Mouse (Mus musculus) ovary, postnatal 36 days (tissue): ENCODE measurements around the gene Tbc1d5.

ENCODE experiments used
- DNase-seq: peaks from one replicate; pipeline ENCODE4 v3.0.0; 2022; ENCODE audit warnings: low spot score, mixed read lengths

The Tbc1d5 gene

DNA sequence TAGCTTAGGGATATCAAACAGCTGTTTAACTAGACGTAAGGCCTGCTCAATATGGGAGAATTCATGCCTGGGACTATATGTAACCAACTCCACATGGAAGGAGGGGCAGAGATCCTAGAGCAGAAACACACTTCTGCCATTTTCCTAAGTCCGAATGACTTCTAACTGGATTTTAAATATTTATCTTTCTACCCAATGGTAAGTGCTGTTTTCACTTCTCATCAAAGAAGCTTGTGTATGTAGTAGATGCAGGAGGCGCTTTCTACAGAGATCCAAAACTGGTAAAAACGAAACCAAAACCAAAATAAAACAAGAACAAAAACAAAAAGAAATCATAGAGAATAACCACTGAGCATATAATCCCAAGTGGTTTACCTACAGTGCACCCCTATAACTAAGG lies 299.2 kb downstream of the Tbc1d5 start:
- no peak for DNase-seq

DNA sequence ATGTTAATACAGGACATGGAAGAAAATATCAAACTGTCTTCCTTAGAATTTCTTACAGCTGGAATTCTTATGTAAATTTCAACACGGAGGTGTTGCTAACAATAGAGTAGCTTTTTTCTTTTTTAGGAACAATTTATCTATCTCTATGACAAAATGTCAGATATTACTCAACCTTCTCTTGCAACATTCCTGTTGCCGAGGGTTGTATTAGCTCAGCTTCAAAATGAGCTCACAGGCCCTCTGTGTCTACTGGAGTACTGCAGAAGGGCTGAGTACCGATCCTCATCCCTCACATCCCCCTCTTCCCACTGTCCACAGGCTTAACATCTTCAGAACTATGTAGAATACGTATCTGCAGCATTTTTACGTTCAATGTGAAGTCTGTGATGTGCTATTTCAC lies 302.7 kb downstream of the Tbc1d5 start:
- no peak for DNase-seq

DNA sequence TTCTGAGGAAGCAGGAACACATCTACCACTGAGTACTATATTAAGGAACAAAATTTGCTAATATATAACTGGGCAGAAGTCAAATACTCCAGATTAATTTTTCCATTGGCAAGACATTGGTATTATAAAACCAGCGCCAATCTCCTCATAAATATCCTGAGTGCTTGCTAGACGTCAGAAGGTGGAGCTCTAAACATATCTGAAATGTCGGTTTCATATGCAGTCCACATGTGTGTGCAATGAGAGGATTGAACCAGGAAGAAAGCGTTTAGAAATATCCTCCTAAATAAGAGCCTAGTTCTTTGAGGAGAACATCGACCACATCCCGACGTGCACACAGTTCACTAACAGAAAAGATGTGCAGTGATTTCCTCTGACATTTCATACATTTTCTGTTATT lies 305.1 kb downstream of the Tbc1d5 start:
- DNase-seq = no peak

DNA sequence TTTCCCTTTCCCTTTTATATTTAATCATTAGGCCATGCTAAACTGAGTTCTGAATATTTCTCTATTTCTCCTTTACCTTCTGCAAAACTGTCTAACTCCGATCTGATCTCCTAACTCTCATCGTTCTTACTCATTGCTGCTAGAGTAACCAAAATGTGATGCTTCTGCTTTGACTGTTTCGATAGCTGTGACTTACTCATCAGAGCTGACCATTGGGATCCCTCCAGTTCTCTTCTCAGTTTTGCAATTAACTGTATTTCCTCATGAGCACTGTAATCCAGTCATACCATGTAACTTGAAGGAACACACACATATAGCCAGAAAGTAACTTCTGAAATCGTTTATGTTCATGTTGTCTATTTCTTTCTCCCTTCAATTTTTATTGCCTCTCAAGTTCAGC lies 306.6 kb downstream of the Tbc1d5 start:
- DNase-seq = no peak

DNA sequence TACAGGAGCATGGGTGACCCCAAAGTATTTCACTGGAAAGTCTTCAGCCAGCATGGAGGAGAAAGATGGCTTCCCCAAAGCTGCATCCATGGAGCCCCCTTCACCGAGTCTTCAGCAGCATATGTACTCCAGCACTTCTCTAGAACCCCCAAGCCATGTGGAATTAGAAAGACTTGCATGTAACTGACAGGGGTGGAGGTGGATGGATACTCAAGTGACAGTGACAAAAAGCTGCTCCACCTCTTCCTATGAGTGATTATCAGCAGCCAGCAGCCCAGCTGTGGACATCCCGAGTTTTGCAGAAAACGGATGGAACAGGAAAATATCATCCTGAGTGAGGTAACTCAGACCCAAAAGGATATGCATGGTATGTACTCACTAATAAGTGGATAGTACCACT lies 311.9 kb downstream of the Tbc1d5 start:
- DNase-seq = no peak

DNA sequence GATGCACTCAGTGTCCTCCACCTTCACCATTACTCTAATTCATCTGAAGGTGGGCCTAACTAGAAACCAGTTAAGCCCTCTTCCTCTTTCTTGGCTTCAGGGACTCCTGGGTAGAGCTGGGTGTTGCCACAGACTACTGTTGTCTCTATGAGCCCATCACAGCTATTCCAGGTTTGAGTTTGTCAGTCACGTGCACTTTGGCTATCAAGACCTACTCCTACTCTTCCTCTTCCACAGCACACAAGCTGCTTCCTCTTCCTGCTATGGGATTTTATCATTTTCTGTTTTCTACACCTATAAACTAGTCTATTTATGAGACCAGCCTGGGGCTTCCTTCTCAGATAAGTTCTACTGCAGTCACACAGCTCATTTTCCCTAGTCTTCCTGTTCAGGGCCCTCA lies 314.4 kb downstream of the Tbc1d5 start:
- DNase-seq = no peak

DNA sequence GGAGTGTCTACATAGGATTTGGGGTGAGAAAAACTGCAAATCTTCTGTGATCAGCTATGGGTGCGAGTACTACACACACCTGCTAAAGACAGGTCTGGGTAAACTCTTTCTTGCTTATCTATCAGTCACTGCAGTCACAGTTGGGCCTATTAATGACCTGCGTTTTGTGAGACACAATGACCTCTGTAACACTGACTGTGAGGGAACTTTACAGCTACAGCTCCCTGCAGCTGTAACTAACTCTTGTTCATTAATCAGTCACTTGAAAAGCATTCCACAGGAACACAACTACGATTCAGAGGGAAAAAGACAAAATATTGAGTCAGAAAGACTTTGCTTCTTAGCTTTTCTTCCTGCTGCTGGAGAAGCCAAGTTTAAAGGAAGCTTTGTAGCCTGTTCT lies 325.9 kb downstream of the Tbc1d5 start:
- DNase-seq = no peak

DNA sequence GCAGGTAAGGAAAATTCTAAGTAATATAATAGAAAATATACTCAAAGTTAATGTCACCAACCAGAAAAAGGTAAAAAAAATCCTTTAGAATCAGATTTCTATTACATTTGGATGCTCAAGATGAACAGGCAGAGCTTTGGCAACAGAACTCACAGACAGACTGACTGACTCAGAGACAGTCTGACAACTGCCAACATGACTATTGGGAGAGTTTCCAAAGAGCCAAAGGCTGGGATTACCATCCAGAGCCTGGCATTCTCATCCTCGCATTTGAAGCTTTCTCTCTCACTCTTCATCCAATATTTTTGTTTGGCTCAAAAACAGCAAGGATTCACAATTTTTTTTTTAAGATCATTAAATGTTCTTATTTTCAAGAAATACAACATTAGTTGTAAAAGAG lies 327.8 kb downstream of the Tbc1d5 start:
- no peak for DNase-seq

DNA sequence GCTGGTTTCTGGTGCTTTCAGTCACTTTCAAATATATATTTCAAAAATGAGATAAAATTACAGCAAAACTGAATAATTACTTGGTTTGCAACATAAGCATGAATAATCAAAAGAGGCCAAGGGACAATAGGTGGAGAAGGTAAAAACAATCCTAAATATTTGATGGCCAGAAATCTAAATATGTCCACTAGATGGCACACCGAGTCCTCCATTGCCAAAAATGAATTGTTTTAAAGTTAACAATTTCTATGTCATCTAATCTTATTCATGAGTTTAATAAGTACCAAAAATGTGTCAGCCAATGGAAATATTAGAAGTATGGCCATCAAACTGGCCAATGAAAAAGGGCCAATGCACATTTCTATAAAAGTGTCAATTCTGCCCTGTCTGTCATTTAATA lies 365.1 kb downstream of the Tbc1d5 start:
- no peak for DNase-seq

DNA sequence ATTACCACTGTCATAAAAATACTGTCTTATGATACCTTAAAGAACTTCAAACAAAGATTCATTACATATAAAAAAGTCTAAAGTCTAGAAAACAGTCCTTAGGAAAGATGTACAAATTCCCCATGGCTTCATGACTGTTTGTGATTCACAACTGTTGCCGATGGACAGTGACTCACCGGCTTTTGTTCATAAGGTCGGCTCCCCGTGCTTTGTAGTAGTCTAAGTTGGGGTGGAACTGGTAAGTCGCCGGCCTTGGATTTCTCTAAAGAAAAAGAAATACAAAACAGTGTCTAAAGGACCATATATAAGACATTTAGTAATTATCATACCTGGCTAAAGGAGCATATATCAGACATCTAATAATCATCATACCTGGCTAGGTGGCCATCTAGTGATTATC lies 365.6 kb downstream of the Tbc1d5 start:
- no peak for DNase-seq

DNA sequence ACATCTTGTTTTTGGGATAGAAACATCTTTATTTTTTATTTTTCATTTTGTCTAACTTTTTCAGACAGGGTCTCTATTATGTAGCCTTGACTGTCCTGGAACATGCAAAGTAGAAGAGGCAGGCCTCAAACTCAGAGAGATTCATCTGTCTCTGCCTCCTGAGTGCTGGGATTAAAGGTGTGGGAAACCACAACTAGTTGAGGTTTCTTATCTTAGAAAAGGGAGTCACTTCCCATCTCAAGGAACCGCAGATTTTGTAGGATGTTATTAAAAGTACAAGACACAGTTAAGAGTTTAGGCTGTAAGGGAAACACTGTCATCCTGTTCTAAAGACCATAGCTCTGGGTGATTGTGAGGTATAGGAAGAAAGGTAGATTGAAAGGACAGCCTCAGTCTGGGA lies 373.5 kb downstream of the Tbc1d5 start:
- DNase-seq = no peak

DNA sequence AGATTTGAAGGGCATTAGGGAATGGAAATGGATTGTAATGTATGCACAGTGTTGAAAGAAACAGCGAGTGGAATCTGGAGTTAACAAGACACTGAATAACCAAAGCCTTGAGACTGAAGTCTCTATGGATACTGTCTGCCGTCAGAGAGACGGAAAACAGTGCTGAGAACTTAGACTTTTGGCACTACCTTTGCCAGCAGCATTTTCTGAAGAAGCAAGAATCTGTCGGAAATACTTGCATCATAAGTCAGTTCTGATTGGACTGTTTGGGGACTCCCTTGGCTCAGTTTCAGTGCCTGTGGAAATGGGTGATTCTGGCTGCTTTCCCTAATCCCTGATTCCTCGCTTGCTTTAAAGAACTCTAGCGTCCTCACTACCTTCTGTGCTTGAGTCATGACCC lies 375.9 kb downstream of the Tbc1d5 start:
- DNase-seq = no peak

DNA sequence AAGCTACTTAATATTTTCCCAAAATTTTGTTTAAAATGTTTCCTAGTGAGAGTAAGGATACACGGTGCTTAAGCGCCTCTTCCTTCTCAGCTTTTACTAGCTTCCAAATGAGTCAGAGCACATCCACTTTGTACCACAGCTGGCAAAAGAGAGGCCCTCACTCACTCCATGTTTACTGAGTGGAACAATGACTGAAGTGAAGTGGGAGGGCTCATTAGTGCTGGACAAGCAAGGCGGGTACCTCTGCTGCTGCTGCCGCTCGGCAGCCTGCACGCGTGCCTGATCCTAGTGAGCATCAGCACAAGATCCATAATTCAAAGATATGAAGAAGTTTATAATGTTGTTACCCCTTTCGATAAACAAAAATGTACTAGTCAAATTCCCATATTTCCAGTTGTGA lies 376.8 kb downstream of the Tbc1d5 start:
- DNase-seq = no peak

DNA sequence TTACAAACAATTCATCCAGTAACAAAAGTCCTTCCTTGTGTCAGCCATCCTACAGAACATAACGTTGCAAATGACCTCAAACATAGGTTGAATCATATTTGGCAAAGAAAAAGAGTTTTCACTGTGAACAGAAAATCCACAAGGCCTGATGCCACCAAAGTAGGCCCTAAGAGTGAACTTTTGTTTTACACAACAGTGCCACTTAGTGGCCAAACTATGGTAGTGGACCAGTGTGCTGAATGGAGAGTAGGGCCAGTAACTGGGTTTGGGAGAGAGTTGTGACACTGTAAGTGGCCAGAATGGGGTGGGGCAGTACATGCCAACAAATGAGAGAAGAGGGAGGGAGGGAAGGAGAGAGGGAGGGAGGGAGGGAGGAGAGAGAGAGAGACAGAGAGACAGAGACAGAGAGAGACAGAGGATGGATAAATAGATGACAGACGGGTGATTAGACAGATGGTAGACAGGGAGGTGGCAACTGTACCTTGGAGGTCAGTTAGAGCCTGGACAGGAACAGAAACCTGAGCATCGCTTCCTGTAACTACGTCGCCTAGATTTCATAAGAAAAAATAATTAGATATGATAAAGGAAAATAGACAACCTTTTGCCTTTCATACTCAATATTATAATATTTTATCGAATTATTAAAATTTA lies 383.6 kb downstream of the Tbc1d5 start:
- DNase-seq = peak; percentile 20

DNA sequence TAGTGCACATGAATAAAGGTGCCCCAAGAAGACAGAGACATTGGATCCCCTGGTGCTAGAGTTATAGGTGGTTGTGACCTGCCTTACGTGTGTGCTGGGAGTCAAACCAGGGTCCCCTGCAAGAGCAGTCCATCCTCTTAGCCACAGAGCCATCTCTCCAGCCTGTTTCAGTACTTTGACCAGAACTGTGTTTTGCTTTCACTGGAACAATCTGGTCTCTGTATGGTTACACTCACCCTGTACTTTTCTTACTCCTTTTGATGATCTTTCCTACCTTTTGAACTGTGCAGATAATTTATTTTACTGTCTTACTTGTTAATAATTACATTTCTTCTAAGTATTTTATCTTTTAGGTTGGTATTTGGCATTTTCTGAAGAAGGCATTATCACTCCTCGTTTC lies 387.5 kb downstream of the Tbc1d5 start:
- DNase-seq = no peak

DNA sequence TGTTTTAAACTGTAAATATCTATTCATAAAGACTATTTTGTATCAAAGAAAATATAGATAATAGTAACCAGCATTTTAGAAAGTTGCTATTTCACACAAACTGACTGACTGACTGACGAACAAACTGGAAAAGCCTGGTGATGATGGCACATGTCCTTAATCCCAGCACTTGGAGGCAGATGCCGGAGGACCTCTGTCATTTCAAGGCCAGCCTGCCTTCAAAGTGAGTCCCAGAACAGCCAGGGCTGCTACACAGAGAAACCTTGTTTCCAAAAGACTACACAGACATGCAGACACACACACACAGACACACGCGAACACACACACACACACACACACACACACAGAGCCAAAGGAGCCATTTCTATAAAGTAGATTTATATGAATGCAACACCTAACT lies 390.3 kb downstream of the Tbc1d5 start:
- DNase-seq = no peak

DNA sequence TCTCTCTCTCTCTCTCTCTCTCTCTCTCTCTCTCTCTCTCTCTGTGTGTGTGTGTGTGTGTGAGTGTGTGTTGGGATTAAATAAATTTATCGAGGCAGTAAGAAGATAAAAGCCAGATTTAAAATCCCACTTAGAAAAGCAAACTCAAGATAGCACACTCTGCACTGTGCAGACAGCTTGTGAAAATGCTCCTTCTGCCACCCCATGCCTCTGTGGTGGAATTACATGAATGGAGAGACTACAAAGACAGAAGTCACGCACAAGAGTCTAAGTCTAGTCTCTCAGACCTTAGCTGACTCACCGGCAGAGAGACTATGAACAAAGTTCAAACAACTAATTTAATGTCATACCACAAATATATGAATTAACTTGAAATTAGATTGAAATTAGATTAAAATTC lies 403.9 kb downstream of the Tbc1d5 start:
- DNase-seq = no peak

DNA sequence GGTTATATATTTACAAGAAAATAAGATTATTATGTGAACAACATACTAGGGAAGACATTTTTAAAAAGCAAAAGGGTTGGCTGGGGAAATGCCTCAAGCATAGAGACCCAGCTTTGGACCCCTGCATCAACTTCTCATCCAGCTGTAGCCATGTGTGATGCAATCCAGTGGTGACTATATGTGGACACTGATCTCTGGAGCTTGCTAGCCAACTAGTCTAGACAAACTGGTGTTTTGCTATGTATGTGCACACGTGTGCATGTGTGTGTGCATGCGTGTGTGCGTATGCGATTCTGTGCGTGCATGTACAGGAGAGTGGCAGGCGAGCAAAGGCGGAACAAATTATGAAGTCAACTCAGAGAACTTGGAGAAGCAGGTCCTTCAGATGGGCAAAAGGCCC lies 414.8 kb downstream of the Tbc1d5 start:
- DNase-seq = no peak

DNA sequence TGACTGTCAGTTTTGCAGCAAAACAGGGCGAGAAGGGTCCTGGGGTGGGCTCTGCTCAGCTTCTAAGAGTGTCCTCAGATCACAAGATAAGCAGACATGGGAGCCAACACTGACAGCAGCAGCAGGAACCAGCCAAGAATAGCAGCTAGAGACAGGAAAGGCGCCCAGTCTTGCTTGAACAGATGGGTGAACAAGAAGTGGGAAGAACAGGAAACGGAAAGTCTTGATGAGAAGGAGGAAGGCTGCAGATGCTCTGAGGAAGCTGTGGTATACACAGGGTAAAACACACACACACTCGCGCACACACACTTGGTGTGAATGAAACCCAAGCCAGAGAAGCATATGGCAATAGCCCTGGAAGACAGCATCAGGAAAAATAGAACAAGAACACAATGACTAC lies 415.7 kb downstream of the Tbc1d5 start:
- DNase-seq = no peak

DNA sequence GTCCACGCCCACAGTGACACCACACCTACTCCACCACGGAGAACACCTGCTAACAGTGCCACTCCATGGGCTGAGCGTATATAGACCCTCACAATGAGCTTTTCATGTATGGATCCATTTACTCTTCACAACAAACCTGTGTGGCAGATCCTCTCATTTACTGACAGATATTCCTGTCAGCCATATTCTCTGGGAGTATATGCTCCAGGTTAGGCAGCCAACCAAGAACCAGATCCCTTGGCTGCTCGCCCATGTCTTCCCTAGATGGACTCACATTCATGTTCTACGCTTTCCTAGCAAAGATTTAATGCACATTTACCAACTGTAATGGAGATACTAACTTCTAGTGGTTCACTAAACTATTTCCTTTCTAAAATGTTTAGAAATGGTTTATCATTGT lies 416.9 kb downstream of the Tbc1d5 start:
- DNase-seq = no peak

DNA sequence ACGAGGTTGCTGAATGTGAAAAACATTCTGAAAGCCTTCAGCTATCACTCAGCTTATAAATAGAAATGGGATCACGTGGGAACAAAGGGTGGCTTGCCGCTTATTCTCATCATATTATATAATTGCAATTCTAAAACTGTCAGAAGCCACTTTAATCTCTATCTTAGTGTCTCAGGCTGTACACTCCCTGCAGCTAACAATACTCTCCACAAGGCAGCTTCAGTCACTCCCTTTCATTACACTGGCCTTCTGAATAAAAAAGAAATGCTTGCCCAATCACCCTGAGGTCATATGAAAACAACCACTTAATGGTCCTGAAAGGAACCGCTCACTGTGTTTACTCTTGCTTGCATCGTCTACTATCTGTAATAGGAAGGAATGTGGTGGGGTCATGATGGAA lies 418.1 kb downstream of the Tbc1d5 start:
- DNase-seq = no peak

DNA sequence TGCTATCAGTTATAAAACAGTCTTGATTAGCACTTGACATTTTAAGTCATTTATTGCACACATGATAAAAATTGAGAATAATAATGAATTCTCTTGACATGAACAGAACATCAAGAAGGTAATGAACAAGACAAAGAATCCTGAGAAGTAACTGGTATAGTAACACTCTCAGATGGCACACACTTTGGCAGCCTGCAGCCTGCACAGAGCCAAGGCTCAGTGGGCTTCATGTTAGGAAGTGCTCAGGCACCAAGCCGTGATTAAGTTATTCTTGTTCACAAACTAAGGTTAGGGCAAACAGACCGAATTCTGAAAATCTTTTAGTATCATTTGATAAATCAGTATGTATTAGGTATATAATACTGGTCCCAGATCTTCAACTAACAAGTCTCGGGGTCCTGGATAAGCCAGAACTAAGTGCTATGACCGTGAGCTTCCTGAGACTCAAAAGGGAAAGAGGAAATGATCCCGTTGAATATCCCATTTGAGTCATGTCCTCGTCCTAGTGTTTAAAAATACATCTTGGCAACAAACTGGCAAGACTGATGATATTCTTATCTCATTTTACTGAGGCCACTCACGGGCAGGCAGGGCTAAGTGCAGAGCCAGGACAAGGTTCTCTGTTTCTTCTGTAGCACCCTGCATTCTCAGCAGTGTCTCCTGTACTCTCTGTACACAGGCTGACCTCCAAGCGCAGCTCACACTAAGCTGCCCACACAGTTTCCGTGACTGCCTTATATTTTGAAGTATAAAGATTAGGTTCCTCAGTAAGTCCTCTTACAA lies 425.6 kb downstream of the Tbc1d5 start:
- no peak for DNase-seq

DNA sequence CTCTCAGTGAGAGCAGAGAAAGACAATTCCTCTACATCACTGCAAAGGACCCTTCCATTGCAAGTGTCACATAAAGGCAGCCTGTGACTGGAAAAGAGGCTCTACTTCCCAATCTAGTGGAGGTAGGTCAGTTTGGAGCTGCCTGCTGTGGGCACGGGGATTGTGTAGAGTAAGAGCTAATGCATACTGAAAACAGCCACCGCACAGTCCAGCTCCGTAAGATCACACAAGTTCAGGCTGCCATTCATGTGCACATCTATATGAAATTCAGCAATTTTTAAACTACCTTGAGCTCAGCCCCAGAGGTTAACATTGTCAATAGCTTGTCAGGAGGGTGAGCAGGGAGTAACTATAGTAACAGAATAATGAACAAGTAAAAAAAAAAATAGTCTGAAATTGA lies 426.4 kb downstream of the Tbc1d5 start:
- DNase-seq = no peak

DNA sequence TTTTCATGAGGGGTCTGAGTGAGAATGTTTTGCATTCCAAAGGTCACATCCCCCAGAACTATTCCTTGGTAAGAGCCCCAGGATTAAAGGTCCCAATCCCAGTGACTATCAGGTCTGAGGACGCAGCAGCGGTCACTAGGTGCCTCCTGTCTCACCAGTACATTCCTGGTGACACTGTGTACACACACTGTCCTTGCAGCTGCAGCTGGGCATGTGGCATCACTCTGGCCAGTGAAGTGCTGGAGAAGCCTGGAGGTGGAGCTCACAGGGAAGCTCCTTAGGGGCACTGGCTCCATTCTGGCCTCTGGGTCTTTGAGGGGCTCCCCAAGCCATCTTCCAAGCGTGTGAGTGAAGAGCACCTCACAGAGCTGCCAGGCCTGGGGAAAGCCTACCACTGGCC lies 427.2 kb downstream of the Tbc1d5 start:
- no peak for DNase-seq
